Mouse (Mus musculus) embryonic fibroblast, embryonic 13.5 days (primary cell): ENCODE data around the gene Myrf.

Experiments
- CTCF ChIP-seq: IDR thresholded peaks from 2 replicates; pipeline ENCODE4 v1.5.1; 2011; ENCODE audit warnings: mild to moderate bottlenecking, control low read depth, low read length, moderate library complexity, borderline replicate concordance; ENCODE audit not compliant: insufficient read depth
- POLR2A ChIP-seq: IDR thresholded peaks from 2 replicates; pipeline ENCODE4 v1.6.1; 2011; ENCODE audit warnings: low read depth, mild to moderate bottlenecking, control low read depth, low read length, moderate library complexity

- TF ChIP-seq POLR2A (no peak), CTCF (no peak)
Observed at GRCm38 (mm10) chr19:10189022-10189421, 51.5 kb downstream of the Myrf start.
